8 mouse cellular contexts compared by ENCODE assay signal in genomic region chr6:100109979-100110378, GRCm38 (mm10).
DNase-seq lines count a peak whose midpoint lies in the region.

No protein-coding gene starts in this region.

- DNase-seq in kidney, adult 11 months, result peak; percentile 23
- no peak for DNase-seq in kidney, adult 18-20 months
- DNase-seq in heart, adult 18-20 months, result peak; percentile 78 to 80
- peak; percentile 79 for DNase-seq in kidney, postnatal 10 days
- DNase-seq in ovary, postnatal 36 days (ENCODE audit: low spot score), result peak; percentile 19
- DNase-seq in frontal cortex, postnatal 25 days (ENCODE audit: low spot score in 2 of 2), result no peak
- DNase-seq in layer of hippocampus, adult 8-10 months (ENCODE audit: low spot score in 2 of 2), result no peak
- DNase-seq in layer of hippocampus, postnatal 36 days, result no peak

Comparison
In these comparisons a context has a peak if more than half of its experiments do, and no peak if none do; other contexts are left out.
1. DNase-seq: peak in kidney, adult 11 months (single experiment), heart, adult 18-20 months (2 of 2), kidney, postnatal 10 days (single experiment) and ovary, postnatal 36 days (single experiment); none in kidney, adult 18-20 months (single experiment), frontal cortex, postnatal 25 days (0 of 2), layer of hippocampus, adult 8-10 months (0 of 2) and layer of hippocampus, postnatal 36 days (0 of 2).